Mouse (Mus musculus) hindbrain, embryonic 11.5 days (tissue): Measurements from ENCODE around the gene Krtcap3. TPM values are rescaled to one million over a fixed set of nuclear protein-coding genes. Genes with fewer than 3 reads are reported as not detected.

Experiments used
- ATAC-seq: fragments of 200-750 bp; cut with Nextera tagmentation; 2 replicates; pipeline ENCODE4 v1.8.0; 2017; ENCODE audit warnings: mild to moderate bottlenecking, moderate TSS enrichment, moderate library complexity; ENCODE audit not compliant: low FRiP score
- DNase-seq: peaks from one replicate; pipeline ENCODE4 v3.0.0-alpha.2; 2015; ENCODE audit warnings: low spot score
- H3K27ac ChIP-seq: fragments of 300-500 bp; sonication (generic); 2 replicates; pipeline ENCODE4 v1.5.1; 2014; ENCODE audit warnings: mild to moderate bottlenecking, low read depth, low read length
- H3K27me3 ChIP-seq: fragments of 300-500 bp; sonication (generic); 2 replicates; pipeline ENCODE4 v1.6.1; 2014; ENCODE audit warnings: mild to moderate bottlenecking, low read length, moderate library complexity, mixed read lengths; ENCODE audit not compliant: control insufficient read depth, insufficient read depth
- H3K36me3 ChIP-seq: fragments of 300-500 bp; sonication (generic); 2 replicates; pipeline ENCODE4 v1.6.1; 2014; ENCODE audit warnings: mild to moderate bottlenecking, low read length, moderate library complexity, mixed read lengths; ENCODE audit not compliant: control insufficient read depth, insufficient read depth
- H3K4me1 ChIP-seq: fragments of 300-500 bp; sonication (generic); replicated peaks from 2 replicates; pipeline ENCODE4 v1.6.1; 2014; ENCODE audit warnings: low read length, mixed read lengths; ENCODE audit not compliant: control insufficient read depth, insufficient read depth
- H3K4me2 ChIP-seq: fragments of 300-500 bp; sonication (generic); replicated peaks from 2 replicates; pipeline ENCODE4 v1.6.1; 2014; ENCODE audit warnings: mild to moderate bottlenecking, low read depth, low read length
- H3K4me3 ChIP-seq: fragments of 300-500 bp; sonication (generic); 2 replicates; pipeline ENCODE4 v1.5.1; 2014; ENCODE audit warnings: low read depth, low read length
- H3K9ac ChIP-seq: fragments of 300-500 bp; sonication (generic); 2 replicates; pipeline ENCODE4 v1.6.1; 2014; ENCODE audit warnings: low read depth, low read length
- H3K9me3 ChIP-seq: fragments of 300-500 bp; sonication (generic); 2 replicates; pipeline ENCODE4 v1.6.1; 2016; ENCODE audit warnings: low read length; ENCODE audit not compliant: control insufficient read depth
- WGBS: fragments of 180-500 bp; shearing (Covaris S2); extraction: QIAGEN DNeasy Blood & Tissue Kit; methylation state at CpG from one replicate; pipeline ENCODE4 v1.1.7; 2014; 5-methylcytosine and 5-hydroxymethylcytosine counted together
- polyA plus RNA-seq: library from polyadenylated mRNA; unstranded; fragments of >200 nt; fragmentation: Nextera tagmentation; extraction: Ambion mirVana; gene quantifications from 2 replicates; pipeline ENCODE4 v1.2.1, GENCODE M21; 2014

Gene Krtcap3
- polyA plus RNA-seq, 1 experiment from 2014 or later, result 3.4 TPM

DNA sequence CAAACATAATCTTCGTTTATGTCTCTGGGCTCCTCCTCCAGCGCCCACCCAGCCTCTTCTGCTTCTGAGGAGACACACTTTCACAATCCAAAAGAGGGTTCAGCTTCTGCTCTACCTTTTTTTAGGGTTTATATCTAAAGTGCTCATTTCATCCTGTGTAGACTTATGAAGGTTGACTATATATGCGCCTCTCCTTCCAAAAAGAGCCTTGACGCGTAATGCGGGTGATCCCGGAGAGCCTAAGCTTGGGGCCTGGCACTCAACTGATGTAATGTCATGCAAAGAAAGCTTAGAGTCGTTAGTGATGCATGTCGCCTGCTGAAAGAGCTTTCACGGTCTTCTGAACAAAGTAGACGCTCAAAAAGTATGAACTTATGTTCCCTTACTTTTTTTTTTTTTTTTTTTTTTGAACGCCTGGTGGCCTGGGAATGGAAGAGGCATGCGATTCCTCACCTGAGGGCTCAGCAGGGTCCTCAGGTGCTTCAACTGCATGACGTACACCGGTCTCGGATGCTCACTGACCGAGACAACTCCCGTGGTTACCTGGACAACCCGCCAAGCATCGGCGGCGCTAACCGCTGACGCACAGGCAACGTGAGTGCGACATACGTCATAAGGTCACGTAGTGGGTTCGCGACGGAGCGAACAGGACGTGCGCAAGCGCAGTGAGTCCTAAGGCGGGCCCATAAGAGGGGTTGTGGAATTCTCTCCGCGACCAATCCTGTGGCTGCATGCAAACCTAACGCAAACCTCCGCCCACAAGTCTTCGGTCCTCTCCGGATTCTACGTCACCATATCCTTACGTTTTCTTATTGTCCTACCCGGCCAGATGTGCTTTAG is 39.2 kb downstream of the Krtcap3 start, which contains the start of gene Ift172:
Ift172 (minus strand) TSS at position 596 of the 840 bp plus-strand sequence.
- Histone ChIP-seq H3K9me3 (no peaks in the 10 kb centered on the region), H3K4me3 (peak within 1 kb of the TSS; percentile 41), H3K27me3 (no peaks in the 10 kb centered on the region), H3K36me3 (no peaks in the 10 kb centered on the region; the same call in 1 of the 2 replicates), H3K27ac (peak within 1 kb of the TSS; percentile 52; the same call in 1 of the 2 replicates), H3K4me1 (peaks cover 10% of the 10 kb centered on the region), H3K4me2 (peak within 1 kb of the TSS; percentile 68), H3K9ac (peak within 1 kb of the TSS; percentile 53)
- ATAC-seq (peak; percentile 91), DNase-seq (peak; percentile 98)
- 4% methylated on average over 45 of the region's 45 CpGs for WGBS

DNA sequence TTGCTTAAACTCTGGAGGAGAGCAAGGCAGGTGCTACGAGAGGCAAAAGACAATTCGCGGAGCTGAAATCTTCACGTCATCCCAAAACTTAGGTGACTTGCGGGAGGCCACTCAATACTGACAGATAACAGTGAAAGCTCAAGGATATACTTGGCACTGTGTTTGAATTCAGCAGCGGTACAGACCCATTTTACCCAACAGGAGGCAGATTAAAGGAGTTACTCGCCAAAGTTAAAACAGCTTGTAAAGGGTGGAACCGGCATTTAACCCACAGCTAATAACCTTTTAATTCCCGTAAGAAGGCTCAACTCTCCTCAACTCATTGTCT is 39.8 kb downstream of the Krtcap3 start:
- H3K4me3 ChIP-seq, result peak overlapping the region; percentile 41
- peak overlapping the region; percentile 47 for H3K9ac ChIP-seq
- H3K27ac ChIP-seq, result peak overlapping the region; percentile 52; the same call in 1 of the 2 replicates
- H3K4me1 ChIP-seq, result peaks cover 10% of the 10 kb centered on the region
- H3K36me3 ChIP-seq, result no peaks in the 10 kb centered on the region
- no peaks in the 10 kb centered on the region for H3K9me3 ChIP-seq
- H3K4me2 ChIP-seq, result peak overlapping the region; percentile 68
- DNase-seq, result no peak
- H3K27me3 ChIP-seq, result no peaks in the 10 kb centered on the region
- no peak for ATAC-seq
- 6% methylated on average over 9 of the region's 9 CpGs for WGBS

DNA sequence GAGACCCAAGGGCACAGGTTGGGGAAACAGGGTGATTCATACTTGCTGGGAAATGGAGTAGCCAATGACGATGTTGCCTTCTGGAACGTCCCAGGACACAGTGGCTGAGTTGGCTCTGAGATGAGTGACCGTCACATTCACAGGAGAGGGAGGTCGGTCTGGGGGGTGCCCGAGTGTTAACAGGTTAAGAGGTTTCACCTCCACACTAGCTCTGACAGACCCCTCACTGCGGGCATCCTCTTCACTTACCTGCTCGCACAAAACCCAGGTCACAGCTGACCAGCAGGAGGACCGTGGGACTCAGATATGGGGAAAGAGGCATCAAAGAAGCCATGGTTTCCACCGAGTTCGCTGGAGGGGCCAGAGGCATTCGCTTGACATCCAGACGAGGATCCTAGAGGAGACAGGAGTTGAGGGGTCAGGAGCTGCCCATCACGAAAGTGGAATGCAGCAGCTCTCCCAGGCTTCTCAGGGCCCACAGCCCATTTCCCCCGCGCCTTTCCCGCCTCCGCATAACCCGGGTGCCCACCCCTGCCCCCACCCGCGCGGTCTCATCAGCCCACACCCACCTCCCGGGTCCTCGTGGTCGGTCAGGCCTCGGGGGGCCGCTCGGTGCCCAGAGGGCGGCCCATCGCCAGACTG is 43.6 kb downstream of the Krtcap3 start:
- Histone ChIP-seq H3K4me2 (peak overlapping the region; percentile 96), H3K4me3 (peak overlapping the region; percentile 81), H3K9ac (peak overlapping the region; percentile 96), H3K27me3 (no peaks in the 10 kb centered on the region), H3K9me3 (no peaks in the 10 kb centered on the region), H3K36me3 (no peaks in the 10 kb centered on the region), H3K4me1 (peaks cover 10% of the 10 kb centered on the region), H3K27ac (peak overlapping the region; percentile 58; the same call in 1 of the 2 replicates)
- WGBS, result 6% methylated on average over 25 of the region's 29 CpGs
- DNase-seq (peak; percentile 42), ATAC-seq (peak; percentile 1; the same call in 1 of the 2 replicates)

DNA sequence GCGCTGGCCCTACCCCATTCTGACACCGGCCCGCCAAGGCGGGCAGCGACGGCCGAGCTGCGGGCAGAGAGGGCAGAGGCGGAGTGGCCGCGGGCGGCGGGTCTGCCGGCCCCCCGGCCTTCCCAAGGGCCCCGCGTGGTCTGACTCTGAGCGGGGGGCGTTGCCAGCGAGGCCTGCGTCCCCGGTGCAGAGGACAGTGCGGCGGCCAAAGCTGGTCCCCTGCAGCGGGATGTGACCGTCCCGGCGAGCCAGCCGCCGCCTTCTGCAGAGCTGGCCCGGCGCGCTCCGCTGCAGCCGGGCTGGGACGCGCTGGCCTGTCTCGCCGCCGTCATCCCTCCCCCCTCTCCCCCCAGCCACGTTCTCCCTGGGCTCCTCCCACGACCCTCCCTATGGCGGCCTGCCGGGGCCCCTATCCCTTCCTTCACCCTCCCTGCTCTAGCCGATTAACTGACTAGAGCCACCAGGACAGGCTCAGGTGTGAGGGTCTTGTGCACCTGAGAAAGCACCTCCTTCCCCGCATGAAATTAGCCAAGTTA is 44.2 kb downstream of the Krtcap3 start, which contains the start of gene Fndc4:
Fndc4 (minus strand) TSS at position 475 of the 536 bp plus-strand sequence.
- peak within 1 kb of the TSS; percentile 81 for H3K4me3 ChIP-seq

DNA sequence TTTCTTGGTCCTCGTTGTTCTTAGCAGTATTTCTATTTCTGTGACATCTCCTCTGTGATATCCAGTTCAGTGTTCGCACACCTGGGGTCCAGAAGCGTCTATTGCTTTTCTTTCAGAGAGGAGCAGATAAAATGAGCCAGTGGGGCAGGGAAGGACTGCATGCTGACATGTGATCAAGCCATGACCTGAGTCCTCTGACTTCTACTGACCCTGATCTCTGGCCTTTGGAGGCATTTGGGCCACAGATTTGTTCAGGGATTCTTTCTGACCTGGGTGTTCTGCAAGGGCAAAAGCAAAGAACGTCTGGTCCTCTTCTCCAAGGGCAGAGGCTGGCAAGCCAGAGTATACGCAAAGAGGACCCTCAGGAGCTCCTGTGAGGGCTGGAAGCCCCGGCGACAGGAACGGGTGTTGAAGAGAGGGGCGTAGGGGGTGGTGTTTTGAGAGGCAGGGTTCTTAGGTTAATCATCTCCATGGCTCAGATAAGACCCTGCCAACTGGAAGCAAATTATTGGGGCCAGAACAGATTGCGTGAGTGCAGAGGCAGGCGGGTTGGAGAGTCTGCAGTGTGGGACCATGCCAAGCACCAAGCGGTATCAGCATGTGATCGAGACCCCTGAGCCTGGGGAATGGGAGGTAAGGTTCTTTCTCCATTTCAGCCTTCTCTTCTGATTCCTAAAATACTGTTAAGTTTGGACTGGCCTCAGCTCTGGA is 45.7 kb downstream of the Krtcap3 start, which contains the start of gene Gckr:
Gckr (plus strand) TSS at position 397 of the 711 bp plus-strand sequence.
- H3K4me3 ChIP-seq, result peak within 1 kb of the TSS; percentile 81
- WGBS, result 69% methylated on average over 13 of the region's 13 CpGs

More for the DNA sequence above, 44.2 kb downstream of the Krtcap3 start, which contains the start of gene Fndc4:
- peak; percentile 81 for DNase-seq
- no peaks in the 10 kb centered on the region for H3K27me3 ChIP-seq
- peak; percentile 73 for ATAC-seq
- peak within 1 kb of the TSS; percentile 96 for H3K9ac ChIP-seq
- peak within 1 kb of the TSS; percentile 58; the same call in 1 of the 2 replicates for H3K27ac ChIP-seq
- no peaks in the 10 kb centered on the region for H3K36me3 ChIP-seq
- peaks cover 8% of the 10 kb centered on the region for H3K4me1 ChIP-seq
- peak within 1 kb of the TSS; percentile 96 for H3K4me2 ChIP-seq
- H3K9me3 ChIP-seq, result no peaks in the 10 kb centered on the region
- under 1% methylated on average over 32 of the region's 46 CpGs for WGBS

DNA sequence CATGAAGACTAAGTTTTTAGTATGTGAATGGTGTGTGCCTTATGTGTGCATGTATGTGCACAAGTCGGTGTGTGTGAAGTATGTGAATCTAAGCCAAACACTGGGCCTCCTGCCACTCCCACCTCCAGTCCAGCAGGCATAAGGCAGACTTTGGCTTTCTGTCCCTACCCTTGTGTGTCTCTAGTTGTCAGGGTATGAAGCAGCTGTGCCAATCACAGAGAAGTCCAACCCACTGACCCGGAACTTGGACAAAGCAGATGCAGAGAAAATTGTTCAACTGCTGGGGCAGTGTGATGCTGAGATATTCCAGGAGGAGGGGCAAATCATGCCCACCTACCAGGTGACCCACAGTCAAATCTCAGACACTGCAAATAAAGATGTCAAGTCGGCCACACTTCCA is 46.5 kb downstream of the Krtcap3 start:
- no peak for DNase-seq
- H3K4me3 ChIP-seq, result no peak overlapping the region
- H3K9me3 ChIP-seq, result no peaks in the 10 kb centered on the region
- H3K4me2 ChIP-seq, result no peak overlapping the region
- H3K4me1 ChIP-seq, result peaks cover 8% of the 10 kb centered on the region
- WGBS, result 81% methylated on average over 3 of the region's 3 CpGs
- H3K27ac ChIP-seq, result no peak overlapping the region
- no peaks in the 10 kb centered on the region for H3K36me3 ChIP-seq
- ATAC-seq, result no peak
- H3K9ac ChIP-seq, result no peak overlapping the region
- no peaks in the 10 kb centered on the region for H3K27me3 ChIP-seq

More for the DNA sequence above, 45.7 kb downstream of the Krtcap3 start, which contains the start of gene Gckr:
- ATAC-seq (no peak), DNase-seq (no peak)
- Histone ChIP-seq H3K9ac (no peak within 1 kb of the TSS), H3K36me3 (no peaks in the 10 kb centered on the region), H3K9me3 (no peaks in the 10 kb centered on the region), H3K4me2 (peak within 1 kb of the TSS; percentile 96; the same call in 1 of the 2 replicates), H3K4me1 (peaks cover 8% of the 10 kb centered on the region), H3K27me3 (no peaks in the 10 kb centered on the region), H3K27ac (no peak within 1 kb of the TSS)

DNA sequence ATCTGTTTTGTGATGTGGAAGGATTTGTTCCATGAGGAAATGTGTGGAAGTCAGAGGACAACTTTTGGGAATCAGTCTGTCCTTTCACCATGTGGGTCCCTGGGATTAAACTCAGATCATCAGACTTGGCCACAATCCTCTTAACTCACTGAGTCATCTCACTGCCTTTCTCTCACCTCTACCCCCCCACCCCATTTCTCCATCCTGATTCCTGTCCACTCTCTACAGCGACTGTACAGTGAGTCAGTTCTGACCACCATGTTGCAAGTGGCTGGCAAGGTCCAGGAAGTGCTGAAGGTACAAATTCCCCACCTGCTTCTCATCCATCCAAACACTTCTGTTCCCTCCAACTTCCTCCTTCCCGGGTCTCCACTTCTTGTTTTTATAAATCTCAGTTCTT is 47.0 kb downstream of the Krtcap3 start:
- no peak for ATAC-seq
- 69% methylated on average over 2 of the region's 2 CpGs for WGBS
- Histone ChIP-seq H3K27ac (no peak overlapping the region), H3K27me3 (no peaks in the 10 kb centered on the region), H3K4me1 (peaks cover 8% of the 10 kb centered on the region), H3K4me3 (no peak overlapping the region), H3K9ac (no peak overlapping the region), H3K4me2 (no peak overlapping the region), H3K9me3 (no peaks in the 10 kb centered on the region), H3K36me3 (no peaks in the 10 kb centered on the region)
- DNase-seq, result no peak

DNA sequence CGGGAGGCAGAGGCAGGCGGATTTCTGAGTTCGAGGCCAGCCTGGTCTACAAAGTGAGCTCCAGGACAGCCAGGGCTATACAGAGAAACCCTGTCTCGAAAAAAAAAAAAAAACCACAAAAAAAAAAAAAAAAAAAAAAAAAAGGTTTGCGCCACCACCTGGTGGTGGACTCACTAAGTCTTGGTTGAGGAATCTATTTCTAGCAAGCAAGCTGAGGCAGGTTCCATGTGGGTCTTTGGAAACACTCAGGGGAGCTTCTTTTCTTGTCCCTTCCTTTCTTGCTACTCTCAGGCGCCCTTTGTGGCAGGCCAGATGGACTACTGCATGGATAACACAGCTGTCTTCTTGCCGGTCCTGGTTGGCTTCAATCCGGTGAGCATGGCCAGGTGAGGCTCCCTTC is 50.4 kb downstream of the Krtcap3 start:
- H3K27ac ChIP-seq, result no peak overlapping the region
- no peak overlapping the region for H3K9ac ChIP-seq
- H3K4me2 ChIP-seq, result no peak overlapping the region
- ATAC-seq, result no peak
- no peaks in the 10 kb centered on the region for H3K36me3 ChIP-seq
- no peak for DNase-seq
- no peaks in the 10 kb centered on the region for H3K27me3 ChIP-seq
- no peaks in the 10 kb centered on the region for H3K9me3 ChIP-seq
- WGBS, result 82% methylated on average over 7 of the region's 8 CpGs
- no peaks in the 10 kb centered on the region for H3K4me1 ChIP-seq
- H3K4me3 ChIP-seq, result no peak overlapping the region
